Mouse (Mus musculus) c-Kit-positive CD71-negative TER-119-negative erythroid progenitor cells, embryonic 14.5 days (primary cell): Measurements from ENCODE around the gene Vmn2r116.
"Not testable (repeated sequence)": the region's sequence is repeated elsewhere in the genome, so short reads cannot be mapped to it uniquely, and the experiment has no call there.

Experiments used
- DNase-seq: peaks from one replicate; pipeline ENCODE4 v3.0.0-alpha.2; 2013; ENCODE audit warnings: low read depth

Gene Vmn2r116

DNA sequence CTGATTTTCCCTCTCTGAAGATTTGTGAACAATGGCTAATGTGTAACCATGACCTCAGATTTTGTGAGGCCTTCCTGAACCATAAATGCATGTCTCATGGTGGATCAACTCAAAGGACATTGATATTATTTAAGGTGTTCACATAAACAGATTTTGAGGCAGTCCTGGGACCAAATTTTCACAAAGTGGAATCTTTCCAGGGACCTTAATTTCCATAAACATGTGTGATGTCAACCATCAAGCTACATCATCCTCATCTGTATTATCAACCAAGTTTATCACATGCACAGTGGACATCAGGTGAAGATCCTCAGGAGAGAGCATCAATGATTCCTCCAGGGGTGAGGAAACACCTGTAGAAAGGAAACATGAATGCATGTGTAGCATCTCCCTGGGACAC lies at the start of gene Vmn2r116:
TSS of gene Vmn2r116 (plus strand) at position 301 of the 400 bp plus-strand sequence.
- not testable (repeated sequence) for DNase-seq

- not testable (repeated sequence) for DNase-seq
Observed at GRCm38 (mm10) chr17:23343441-23343840, 41.0 kb upstream of the Vmn2r116 start, which contains the start of gene Vmn2r115. Gene Vmn2r115 (plus strand): TSS chr17:23343741.

GRCm38 (mm10) chr17:23351644-23352043 lies 32.8 kb upstream of the Vmn2r116 start:
- no peak for DNase-seq

- DNase-seq: no peak
Observed at GRCm38 (mm10) chr17:23433150-23433679, 48.8 kb downstream of the Vmn2r116 start.
